Mouse (Mus musculus): Measurements from ENCODE around the gene Zfp839. TPM values are rescaled to one million over a fixed set of nuclear protein-coding genes. Genes with fewer than 3 reads are reported as not detected.

The Zfp839 gene
- total RNA-seq, 1 experiment from 2014 or later = 8.2 TPM

- ATAC-seq (replicated peaks in 1 of 2; ENCODE audit: insufficient read depth in 1 of 2, low FRiP score in 2 of 2, low TSS enrichment in 1 of 2, low read depth in 1 of 2, poor library complexity in 2 of 2, severe bottlenecking in 2 of 2) = no peak
Measured at GRCm38 (mm10) chr12:110836729-110837128, 13.3 kb upstream of the Zfp839 start.

GRCm38 (mm10) chr12:110837192-110837841, 12.7 kb upstream of the Zfp839 start:
- peak in 1 of 2 experiments; percentile 13; a peak in 1 of 4 replicates for ATAC-seq (replicated peaks in 1 of 2; ENCODE audit: insufficient read depth in 1 of 2, low FRiP score in 2 of 2, low TSS enrichment in 1 of 2, low read depth in 1 of 2, poor library complexity in 2 of 2, severe bottlenecking in 2 of 2)

GRCm38 (mm10) chr12:110837850-110838249, 12.2 kb upstream of the Zfp839 start:
- ATAC-seq (replicated peaks in 1 of 2; ENCODE audit: insufficient read depth in 1 of 2, low FRiP score in 2 of 2, low TSS enrichment in 1 of 2, low read depth in 1 of 2, poor library complexity in 2 of 2, severe bottlenecking in 2 of 2) = no peak

GRCm38 (mm10) chr12:110840348-110841198, 9.5 kb upstream of the Zfp839 start, which contains the start of gene Mok:
TSS of gene Mok (minus strand) at chr12:110840939.
- ATAC-seq (replicated peaks in 1 of 2; ENCODE audit: insufficient read depth in 1 of 2, low FRiP score in 2 of 2, low TSS enrichment in 1 of 2, low read depth in 1 of 2, poor library complexity in 2 of 2, severe bottlenecking in 2 of 2) = peak; percentile 55 to 65

GRCm38 (mm10) chr12:110841731-110842493, 8.1 kb upstream of the Zfp839 start:
- ATAC-seq (replicated peaks in 1 of 2; ENCODE audit: insufficient read depth in 1 of 2, low FRiP score in 2 of 2, low TSS enrichment in 1 of 2, low read depth in 1 of 2, poor library complexity in 2 of 2, severe bottlenecking in 2 of 2) = no peak

GRCm38 (mm10) chr12:110843194-110844048, 6.6 kb upstream of the Zfp839 start:
- peak; percentile 62 for ATAC-seq (replicated peaks in 1 of 2; ENCODE audit: insufficient read depth in 1 of 2, low FRiP score in 2 of 2, low TSS enrichment in 1 of 2, low read depth in 1 of 2, poor library complexity in 2 of 2, severe bottlenecking in 2 of 2)

- ATAC-seq (replicated peaks in 1 of 2; ENCODE audit: insufficient read depth in 1 of 2, low FRiP score in 2 of 2, low TSS enrichment in 1 of 2, low read depth in 1 of 2, poor library complexity in 2 of 2, severe bottlenecking in 2 of 2) = peak; percentile 13 to 19
Measured at GRCm38 (mm10) chr12:110844227-110845130, 5.6 kb upstream of the Zfp839 start.

- peak; percentile 70 to 76 for ATAC-seq (replicated peaks in 1 of 2; ENCODE audit: insufficient read depth in 1 of 2, low FRiP score in 2 of 2, low TSS enrichment in 1 of 2, low read depth in 1 of 2, poor library complexity in 2 of 2, severe bottlenecking in 2 of 2)
Measured at GRCm38 (mm10) chr12:110845131-110845880, 4.7 kb upstream of the Zfp839 start.

- ATAC-seq (replicated peaks in 1 of 2; ENCODE audit: insufficient read depth in 1 of 2, low FRiP score in 2 of 2, low TSS enrichment in 1 of 2, low read depth in 1 of 2, poor library complexity in 2 of 2, severe bottlenecking in 2 of 2) = no peak
Measured at GRCm38 (mm10) chr12:110846191-110846765, 3.8 kb upstream of the Zfp839 start.

- 0 out of 4 replicates have a peak, but pooled peaks of 1 of the 2 experiments have one; percentile 7 for ATAC-seq (replicated peaks in 1 of 2; ENCODE audit: insufficient read depth in 1 of 2, low FRiP score in 2 of 2, low TSS enrichment in 1 of 2, low read depth in 1 of 2, poor library complexity in 2 of 2, severe bottlenecking in 2 of 2)
Measured at GRCm38 (mm10) chr12:110850929-110851256, 840 bp downstream of the Zfp839 start.

- ATAC-seq (replicated peaks in 1 of 2; ENCODE audit: insufficient read depth in 1 of 2, low FRiP score in 2 of 2, low TSS enrichment in 1 of 2, low read depth in 1 of 2, poor library complexity in 2 of 2, severe bottlenecking in 2 of 2) = peak in 1 of 2 experiments; percentile 46; a peak in 3 of 4 replicates
Measured at GRCm38 (mm10) chr12:110851414-110851813, 1.4 kb downstream of the Zfp839 start.

- no peak for ATAC-seq (replicated peaks in 1 of 2; ENCODE audit: insufficient read depth in 1 of 2, low FRiP score in 2 of 2, low TSS enrichment in 1 of 2, low read depth in 1 of 2, poor library complexity in 2 of 2, severe bottlenecking in 2 of 2)
Measured at GRCm38 (mm10) chr12:110851923-110852322, 1.9 kb downstream of the Zfp839 start.

GRCm38 (mm10) chr12:110854786-110855737, 5.0 kb downstream of the Zfp839 start:
- no peak for ATAC-seq (replicated peaks in 1 of 2; ENCODE audit: insufficient read depth in 1 of 2, low FRiP score in 2 of 2, low TSS enrichment in 1 of 2, low read depth in 1 of 2, poor library complexity in 2 of 2, severe bottlenecking in 2 of 2)

- peak; percentile 57 to 72; a peak in 3 of 4 replicates for ATAC-seq (replicated peaks in 1 of 2; ENCODE audit: insufficient read depth in 1 of 2, low FRiP score in 2 of 2, low TSS enrichment in 1 of 2, low read depth in 1 of 2, poor library complexity in 2 of 2, severe bottlenecking in 2 of 2)
Measured at GRCm38 (mm10) chr12:110857196-110857595, 7.1 kb downstream of the Zfp839 start.
